Mouse (Mus musculus): ENCODE measurements around the gene Adamts16.

DNA sequence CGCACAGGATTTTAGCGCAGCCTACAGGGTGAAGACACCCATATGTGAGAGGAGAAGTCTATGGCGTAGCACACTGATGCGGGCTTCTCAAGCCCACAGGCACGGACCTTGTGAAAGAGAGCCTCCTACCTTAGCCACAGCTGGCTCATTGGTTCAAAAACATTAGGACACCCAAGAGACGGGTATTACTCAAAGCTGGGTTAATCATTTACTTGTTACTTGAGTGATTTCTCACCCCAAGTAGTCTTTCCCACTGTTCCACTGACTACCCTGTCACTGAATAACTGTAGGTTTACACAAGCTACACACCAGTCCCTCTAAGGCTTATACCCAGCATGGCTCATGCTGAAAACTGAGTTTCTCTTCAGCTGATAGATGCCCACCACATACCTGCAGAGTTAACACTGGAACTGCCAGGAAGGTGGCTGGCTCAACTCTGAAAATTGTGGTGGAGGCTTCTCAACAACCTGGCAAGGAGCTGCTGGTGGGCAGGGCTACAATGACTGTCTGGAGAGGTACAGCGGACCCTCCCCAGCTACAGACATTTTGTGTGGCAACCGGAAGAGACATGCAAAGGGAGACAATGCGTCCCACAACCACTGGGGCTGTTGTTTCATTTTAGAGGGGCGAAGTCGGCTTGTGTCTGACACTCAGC lies 25.5 kb upstream of the Adamts16 start:
- TF ChIP-seq POLR2A (IDR thresholded peaks at IDR 0.05; ENCODE audit: low read depth, low read length) (no peak), CTCF (conservative IDR thresholded peaks at IDR 0.05; ENCODE audit: insufficient read depth, insufficient read length, low read depth, low read length) (no peak)

Measured in kidney, adult 2 months (tissue).